Mouse (Mus musculus) common myeloid progenitor, adult 5-6 weeks (primary cell): Measurements from ENCODE around the gene Gm36864. TPM values are rescaled to one million over a fixed set of nuclear protein-coding genes. Genes with fewer than 3 reads are reported as not detected.

Experiments used
- total RNA-seq: library from RNA; stranded (forward); fragments of 200-1000, 187-1606 nt; gene quantifications from 2 replicates; pipeline ENCODE4 v1.2.3, GENCODE M21; 2017

The Gm36864 gene
- total RNA-seq, 1 experiment from 2014 or later, result not detected

Other genes with a start within 250 kb of the Gm36864 start
- not detected in 2 replicates for gene Klk1b11, start 240.3 kb upstream of the Gm36864 start, total RNA-seq
- not detected in 2 replicates for gene Klk1b26, start 224.0 kb upstream of the Gm36864 start, total RNA-seq
- not detected in 2 replicates for gene Klk1b27, start 183.9 kb upstream of the Gm36864 start, total RNA-seq
- not detected in 2 replicates for gene Klk1b21, start 133.8 kb upstream of the Gm36864 start, total RNA-seq
- not detected in 2 replicates for gene Klk1b22, start 123.5 kb upstream of the Gm36864 start, total RNA-seq
- not detected in 2 replicates for gene Klk1b16, start 99.4 kb upstream of the Gm36864 start, total RNA-seq
- gene Klk1b24, start 47.9 kb upstream of the Gm36864 start, total RNA-seq, result not detected in 2 replicates
- not detected in 2 replicates for gene Klk1b3, start 38.0 kb upstream of the Gm36864 start, total RNA-seq
- gene Klk1b4, start 28.7 kb upstream of the Gm36864 start, total RNA-seq, result not detected in 2 replicates
- gene Klk1b5, start 20.2 kb upstream of the Gm36864 start, total RNA-seq, result not detected in 2 replicates
- not detected in 2 replicates for gene Klk1, start 10.8 kb upstream of the Gm36864 start, total RNA-seq
- gene 1700028J19Rik, start 10.5 kb downstream of the Gm36864 start, total RNA-seq, result 0.55 and 0.73 TPM in 2 replicates
- 97.3 and 107 TPM in 2 replicates for gene 2410002F23Rik, start 10.5 kb downstream of the Gm36864 start, total RNA-seq
- gene Acp4, start 21.2 kb downstream of the Gm36864 start, total RNA-seq, result not detected in 2 replicates
- not detected in 2 replicates for gene Gm15517, start 25.3 kb downstream of the Gm36864 start, total RNA-seq
- gene Clec11a, start 70.7 kb downstream of the Gm36864 start, total RNA-seq, result 2.7 and 5.5 TPM in 2 replicates
- gene Shank1, start 74.1 kb downstream of the Gm36864 start, total RNA-seq, result not detected in 2 replicates
- 0.58 and 0.64 TPM in 2 replicates for gene Syt3, start 147.9 kb downstream of the Gm36864 start, total RNA-seq
- gene 1700008O03Rik, start 149.6 kb downstream of the Gm36864 start, total RNA-seq, result 0.78 TPM in 1 of 2 replicates, not detected in the other
- gene Lrrc4b, start 192.8 kb downstream of the Gm36864 start, total RNA-seq, result not detected in 2 replicates
- gene Aspdh, start 229.2 kb downstream of the Gm36864 start, total RNA-seq, result not detected in 2 replicates
- 26.0 and 37.3 TPM in 2 replicates for gene Josd2, start 231.8 kb downstream of the Gm36864 start, total RNA-seq